Mouse (Mus musculus) frontal cortex, postnatal 14 days (tissue): Measurements from ENCODE around the gene Cpsf6.

Experiments used
- DNase-seq, 2 experiments: peaks; one replicate each; pipeline ENCODE4 v3.0.0; 2022; ENCODE audit warnings: low spot score in 2 of 2

The Cpsf6 gene

GRCm38 (mm10) chr10:117379908-117380307, at the start of gene Cpsf6:
TSS of gene Cpsf6 (minus strand) at chr10:117380015.
- DNase-seq: no peak

GRCm38 (mm10) chr10:117426615-117426969, 46.8 kb upstream of the Cpsf6 start:
- DNase-seq: no peak

GRCm38 (mm10) chr10:117425907-117426614, 46.2 kb upstream of the Cpsf6 start:
- no peak for DNase-seq

- no peak for DNase-seq
Observed at GRCm38 (mm10) chr10:117425013-117425412, 45.2 kb upstream of the Cpsf6 start.

DNA sequence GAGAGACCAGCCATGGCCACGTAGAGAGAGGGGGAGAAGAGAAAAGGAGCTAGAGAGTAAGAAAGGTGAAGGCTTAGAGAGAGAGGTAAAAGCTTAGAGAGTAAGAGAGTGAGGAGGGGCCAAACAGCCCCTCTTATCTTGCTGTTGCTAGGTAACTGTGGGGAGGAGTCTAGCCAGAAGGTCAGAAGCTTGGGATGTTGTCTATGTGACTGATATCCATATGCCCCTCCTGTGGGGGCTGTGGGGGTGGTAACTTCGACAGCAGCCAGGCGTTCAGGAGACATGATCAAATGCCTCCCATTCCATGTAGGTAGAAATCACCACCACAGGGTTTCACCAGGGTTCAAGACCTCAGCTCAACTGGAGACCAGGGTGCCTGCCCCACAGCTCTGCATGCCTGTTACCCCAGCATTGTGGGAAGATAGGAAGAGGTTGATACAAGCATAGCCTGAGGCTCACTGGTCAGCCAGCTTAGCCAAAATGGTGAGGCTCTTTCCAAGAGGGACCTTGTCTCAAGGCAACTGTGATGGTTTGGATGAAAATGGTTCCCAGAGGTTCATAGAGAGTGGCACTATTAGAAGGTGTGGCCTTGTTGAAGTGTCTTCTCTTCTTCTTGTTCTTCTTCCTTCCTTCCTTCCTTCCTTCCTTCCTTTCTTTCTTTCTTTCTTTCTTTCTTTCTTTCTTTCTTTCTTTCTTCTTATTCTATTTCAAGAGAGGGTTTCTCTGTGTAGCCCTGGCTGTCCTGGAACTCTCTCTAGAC, 44.5 kb upstream of the Cpsf6 start:
- no peak for DNase-seq

- no peak for DNase-seq
Observed at GRCm38 (mm10) chr10:117423025-117424002, 43.5 kb upstream of the Cpsf6 start.

GRCm38 (mm10) chr10:117422174-117422808, 42.5 kb upstream of the Cpsf6 start:
- no peak for DNase-seq

GRCm38 (mm10) chr10:117421283-117422107, 41.7 kb upstream of the Cpsf6 start:
- no peak for DNase-seq

DNA sequence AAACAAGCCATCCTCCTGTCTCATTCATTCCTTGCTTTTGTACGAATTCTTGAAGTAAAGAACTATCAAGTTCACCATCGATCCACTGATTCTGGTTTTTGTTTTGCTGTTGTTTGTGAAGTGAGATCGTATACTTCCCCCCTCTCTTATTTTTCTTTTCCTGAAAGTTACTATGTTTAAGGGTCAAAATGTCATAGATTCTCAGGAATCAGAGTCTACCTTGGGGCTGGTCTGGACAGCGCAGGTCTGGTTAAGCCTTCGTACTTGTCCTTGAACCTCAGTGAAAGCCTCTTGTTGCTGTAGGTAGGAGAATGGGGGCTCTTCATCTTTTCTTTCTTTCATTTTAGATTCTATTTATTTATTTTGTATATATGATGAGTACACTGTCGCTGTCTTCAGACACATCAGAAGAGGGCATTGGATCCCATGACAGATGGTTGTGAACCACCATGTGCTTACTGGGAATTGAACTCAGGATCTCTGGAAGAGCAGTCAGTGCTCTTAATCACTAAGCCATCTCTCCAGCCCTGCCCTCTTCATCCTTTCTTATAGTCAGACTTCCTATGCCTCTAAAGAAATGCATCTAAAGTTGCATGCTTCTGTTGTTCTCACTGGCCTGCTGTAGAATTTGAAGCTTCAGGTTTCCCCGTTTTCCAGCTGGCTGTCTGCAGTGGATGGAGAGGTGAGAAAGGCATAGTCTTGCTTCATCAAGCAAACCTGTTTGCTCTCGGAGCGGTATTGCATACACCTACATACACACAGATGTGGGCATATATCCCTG, 40.9 kb upstream of the Cpsf6 start:
- no peak for DNase-seq

DNA sequence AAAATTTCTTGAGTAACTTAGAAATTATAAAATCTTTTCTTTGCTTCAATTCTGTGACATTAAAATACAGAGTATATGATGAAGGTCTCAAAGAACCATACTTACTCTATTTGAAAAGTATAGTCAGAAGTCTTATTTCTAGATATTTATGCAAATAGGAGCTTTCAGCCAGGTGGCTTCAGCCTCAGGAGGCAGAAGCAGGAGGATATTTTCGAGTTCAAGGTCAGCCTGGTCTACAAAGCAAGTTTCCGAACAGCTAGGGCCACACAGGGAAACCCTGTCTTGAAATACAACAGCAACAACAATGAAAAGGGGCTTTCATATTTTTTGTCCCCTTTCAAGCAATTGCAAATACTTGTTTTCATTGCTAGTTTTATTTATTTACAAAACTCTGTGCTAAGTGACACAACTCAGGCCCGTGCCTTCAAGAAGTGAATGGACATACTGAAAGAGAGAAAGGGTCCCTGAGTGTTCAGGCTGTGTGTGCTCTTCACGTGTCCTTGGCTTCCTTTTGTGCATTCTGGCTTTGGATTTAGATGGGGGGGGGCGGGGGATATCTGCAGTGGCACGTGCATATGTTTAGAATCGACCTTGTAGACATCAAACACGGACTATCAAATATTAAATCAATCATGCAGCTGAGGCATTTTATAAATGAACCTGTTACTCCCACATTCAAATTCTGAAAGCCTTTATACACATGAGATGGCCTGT, 39.9 kb upstream of the Cpsf6 start:
- DNase-seq: no peak

GRCm38 (mm10) chr10:117418668-117419237, 38.9 kb upstream of the Cpsf6 start:
- no peak for DNase-seq

DNA sequence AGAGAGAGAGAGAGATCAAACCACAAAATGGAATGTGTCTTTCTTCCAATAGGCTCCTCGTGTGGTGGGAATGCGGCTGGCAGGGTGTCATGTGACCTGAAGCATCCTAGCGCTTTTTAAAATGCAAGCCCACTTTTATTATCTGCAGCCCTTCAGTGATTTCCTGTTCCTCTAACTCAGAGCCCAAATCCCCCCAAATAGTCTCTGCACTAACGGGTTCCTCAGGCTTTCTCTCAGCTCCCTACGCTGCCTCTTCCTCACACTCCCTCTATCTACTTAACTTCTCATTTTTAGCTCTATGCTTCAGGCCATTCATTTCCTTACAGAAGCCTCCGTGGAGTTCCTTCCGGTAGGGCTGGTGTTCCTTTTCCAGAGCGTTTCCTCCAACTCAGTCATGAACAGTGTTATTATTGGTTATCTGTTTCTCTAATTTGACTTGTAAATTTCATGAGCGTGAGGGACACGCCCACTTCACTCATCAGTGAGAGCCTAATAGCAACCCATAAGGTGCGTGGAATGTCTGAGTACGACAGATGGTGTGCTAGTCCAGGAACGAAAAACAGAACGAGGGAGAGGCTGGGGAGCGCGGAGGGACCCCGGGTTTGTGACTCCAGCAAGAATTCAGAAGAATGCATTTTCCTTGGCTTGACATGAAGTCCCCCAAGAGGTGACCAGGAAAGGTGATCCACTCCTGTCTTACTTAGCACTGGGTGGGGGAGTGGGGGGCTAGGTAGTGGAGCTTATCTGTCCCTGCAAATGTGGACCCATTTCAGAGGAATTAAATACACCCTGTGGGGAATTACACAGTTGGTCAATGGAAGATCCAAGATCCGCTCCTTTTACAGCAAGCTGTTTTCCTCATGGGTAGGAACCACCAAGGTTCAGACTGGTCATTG, 38.2 kb upstream of the Cpsf6 start:
- no peak for DNase-seq

GRCm38 (mm10) chr10:117417470-117417767, 37.6 kb upstream of the Cpsf6 start:
- DNase-seq: no peak

DNA sequence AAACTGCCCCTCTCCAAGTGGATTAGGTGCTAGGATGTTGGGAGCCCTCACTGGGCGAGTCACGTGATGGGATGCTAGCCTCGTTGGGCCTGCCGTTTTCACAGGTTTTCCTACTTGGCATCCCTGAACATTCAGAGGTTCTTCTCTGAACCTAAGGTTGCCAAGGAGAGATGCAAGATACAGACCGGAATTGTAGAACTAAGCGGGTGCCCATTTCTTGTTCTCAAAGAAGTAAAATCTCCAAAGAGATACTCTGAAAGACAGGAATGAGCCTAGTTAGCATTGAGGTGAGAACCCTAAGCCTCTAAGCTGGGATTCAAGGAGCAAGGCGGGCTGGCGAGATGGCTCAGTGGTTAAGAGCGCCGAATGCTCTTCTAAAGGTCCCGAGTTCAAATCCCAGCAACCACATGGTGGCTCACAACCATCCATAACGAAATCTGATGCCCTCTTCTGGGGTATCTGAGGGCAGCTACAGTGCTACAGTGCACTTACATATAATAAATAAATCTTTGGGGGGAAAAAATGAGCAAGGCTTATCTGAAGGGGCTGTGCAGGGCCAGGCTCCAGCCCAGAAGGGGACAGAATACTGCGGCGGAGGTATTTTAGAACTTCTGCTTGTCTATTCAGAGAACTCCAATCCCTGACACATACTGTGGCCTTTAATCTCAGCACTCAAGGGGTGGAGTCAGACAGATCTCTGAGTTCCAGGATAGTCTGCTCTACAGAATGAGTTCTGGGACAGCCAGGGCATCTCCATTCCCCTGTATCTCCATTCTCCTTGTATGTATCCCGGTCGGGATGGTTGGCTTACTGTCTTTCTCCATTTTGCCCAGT, 37.0 kb upstream of the Cpsf6 start:
- DNase-seq: no peak

DNA sequence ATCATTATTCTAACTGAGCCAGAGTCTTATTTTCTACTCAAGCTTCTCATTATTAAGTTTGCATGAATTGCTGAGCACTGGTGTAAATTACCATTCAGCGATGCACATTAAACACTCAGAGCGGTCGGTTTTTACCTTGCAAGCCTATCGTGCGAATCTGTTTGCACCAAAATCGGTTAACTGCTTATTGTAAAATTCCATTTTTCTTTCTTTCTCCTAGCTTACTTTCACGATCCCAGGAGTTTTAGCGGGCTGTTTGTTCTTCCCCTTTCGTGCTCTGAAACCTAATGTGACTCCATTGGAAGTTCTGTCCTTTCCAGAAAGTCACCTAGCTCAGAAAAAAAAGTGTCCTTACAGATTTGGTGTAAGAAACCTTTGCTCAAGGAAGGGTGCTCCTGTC, 36.3 kb upstream of the Cpsf6 start:
- no peak for DNase-seq

DNA sequence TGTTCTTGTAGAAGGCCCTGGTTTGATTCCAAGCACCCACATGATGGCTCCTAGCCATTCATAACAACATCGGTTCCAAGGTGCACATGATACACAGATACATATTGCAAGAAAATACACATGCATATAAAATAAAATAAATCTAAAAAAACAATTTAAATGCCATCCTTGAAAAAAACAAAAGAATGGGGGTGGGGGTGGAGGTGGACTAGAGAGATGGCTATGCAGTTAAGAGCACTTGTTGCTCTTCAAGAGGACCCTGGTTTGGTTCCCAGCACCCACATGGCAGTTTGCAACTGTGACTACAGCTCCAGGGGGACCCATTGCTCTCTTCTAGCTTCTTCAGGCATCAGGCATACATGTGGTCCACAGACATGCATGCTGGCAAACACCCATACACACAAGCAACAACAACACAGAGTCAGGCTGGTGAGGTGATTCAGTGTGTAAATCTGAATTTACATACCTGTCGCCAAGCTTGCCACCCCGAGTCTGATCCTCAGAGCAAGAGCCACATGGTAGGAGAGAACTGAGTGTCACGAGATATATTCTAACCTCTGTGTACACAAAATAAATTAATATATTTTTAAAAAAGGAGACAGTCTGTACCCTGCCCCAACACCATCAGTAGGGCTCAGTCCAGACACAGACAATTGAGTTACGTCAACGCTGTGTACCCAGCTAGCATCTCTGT, 35.7 kb upstream of the Cpsf6 start:
- DNase-seq: no peak

GRCm38 (mm10) chr10:117414726-117415125, 34.9 kb upstream of the Cpsf6 start:
- no peak for DNase-seq
